Mouse (Mus musculus): Measurements from ENCODE around the gene Iba57. TPM values are rescaled to one million over a fixed set of nuclear protein-coding genes. Genes with fewer than 3 reads are reported as not detected.
A peak's percentile ranks its signal among the peaks of the same experiment; 100 is the strongest.
"Not testable (repeated sequence)": the region's sequence is repeated elsewhere in the genome, so short reads cannot be mapped to it uniquely, and the experiment has no call there.

Iba57 gene
- polyA plus RNA-seq (2015; fragmentation: Nextera tagmentation; extraction: Ambion mirVana): 12.1 and 14.5 TPM in 2 replicates

GRCm38 (mm10) chr11:59163255-59164236, at the start of gene Iba57:
Iba57 (minus strand) TSS chr11:59163739.
- no peaks in the 10 kb centered on the region for H3K27me3 ChIP-seq
- peak within 1 kb of the TSS; percentile 85 for H3K4me2 ChIP-seq
- peak; percentile 89 for ATAC-seq (ENCODE audit: insufficient read depth)
- H3K4me1 ChIP-seq (replicated peaks): peaks cover 63% of the 10 kb centered on the region
- peaks cover 34% of the 10 kb centered on the region for H3K36me3 ChIP-seq (replicated peaks)
- WGBS (ENCODE audit: insufficient replicate concordance): 1% methylated on average over 68 of the region's 68 CpGs
- H3K27ac ChIP-seq (replicated peaks): peak within 1 kb of the TSS; percentile 99
- no peaks in the 10 kb centered on the region for H3K9me3 ChIP-seq (replicated peaks)
- H3K9ac ChIP-seq: peak within 1 kb of the TSS; percentile 88
- peak within 1 kb of the TSS; percentile 78 for H3K4me3 ChIP-seq (replicated peaks)

- Histone ChIP-seq H3K36me3 (replicated peaks) (peaks cover 82% of the 10 kb centered on the region), H3K4me2 (no peak overlapping the region), H3K9ac (no peak overlapping the region), H3K4me3 (replicated peaks) (no peak overlapping the region), H3K4me1 (replicated peaks) (peaks cover 64% of the 10 kb centered on the region), H3K9me3 (replicated peaks) (no peaks in the 10 kb centered on the region), H3K27ac (replicated peaks) (no peak overlapping the region), H3K27me3 (no peaks in the 10 kb centered on the region)
- 87% methylated on average over 12 of the region's 12 CpGs for WGBS (ENCODE audit: insufficient replicate concordance)
- no peak for ATAC-seq (ENCODE audit: insufficient read depth)
Observed at GRCm38 (mm10) chr11:59212892-59213494, 49.5 kb upstream of the Iba57 start.

DNA sequence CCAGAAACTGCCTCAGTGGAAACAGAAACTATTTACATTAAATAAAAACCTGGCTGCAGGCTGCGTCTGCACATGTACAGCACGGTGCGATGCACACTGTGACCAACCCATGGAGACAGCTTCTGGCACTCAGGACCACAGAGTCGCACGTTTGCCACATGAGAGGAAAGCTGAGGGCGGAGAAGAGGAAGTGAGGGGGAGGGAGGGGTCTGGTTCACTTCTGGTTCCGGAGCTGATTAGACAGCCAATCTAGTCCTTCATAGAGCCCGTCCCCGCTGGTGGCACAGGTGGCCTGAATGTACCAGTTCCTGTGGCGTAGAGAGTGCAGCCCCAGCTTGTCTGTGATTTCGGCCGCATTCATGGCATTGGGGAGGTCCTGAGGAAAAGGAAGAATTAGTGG, 48.8 kb upstream of the Iba57 start:
- peaks cover 64% of the 10 kb centered on the region for H3K4me1 ChIP-seq (replicated peaks)

GRCm38 (mm10) chr11:59211561-59211960, 48.0 kb upstream of the Iba57 start:
- not testable (repeated sequence) for H3K9me3 ChIP-seq (replicated peaks); ATAC-seq (ENCODE audit: insufficient read depth); H3K4me3 ChIP-seq (replicated peaks); H3K4me2 ChIP-seq; H3K27ac ChIP-seq (replicated peaks); H3K9ac ChIP-seq; H3K27me3 ChIP-seq
- WGBS (ENCODE audit: insufficient replicate concordance): 87% methylated on average over 9 of the region's 9 CpGs
- peaks cover 78% of the 10 kb centered on the region for H3K36me3 ChIP-seq (replicated peaks)
- H3K4me1 ChIP-seq (replicated peaks): peaks cover 59% of the 10 kb centered on the region

More for the DNA sequence above, 48.8 kb upstream of the Iba57 start:
- peaks cover 76% of the 10 kb centered on the region for H3K36me3 ChIP-seq (replicated peaks)
- WGBS (ENCODE audit: insufficient replicate concordance): 36% methylated on average over 12 of the region's 12 CpGs
- H3K9ac ChIP-seq; H3K4me3 ChIP-seq (replicated peaks); H3K4me2 ChIP-seq; ATAC-seq (ENCODE audit: insufficient read depth); H3K27ac ChIP-seq (replicated peaks); H3K9me3 ChIP-seq (replicated peaks); H3K27me3 ChIP-seq: not testable (repeated sequence)

DNA sequence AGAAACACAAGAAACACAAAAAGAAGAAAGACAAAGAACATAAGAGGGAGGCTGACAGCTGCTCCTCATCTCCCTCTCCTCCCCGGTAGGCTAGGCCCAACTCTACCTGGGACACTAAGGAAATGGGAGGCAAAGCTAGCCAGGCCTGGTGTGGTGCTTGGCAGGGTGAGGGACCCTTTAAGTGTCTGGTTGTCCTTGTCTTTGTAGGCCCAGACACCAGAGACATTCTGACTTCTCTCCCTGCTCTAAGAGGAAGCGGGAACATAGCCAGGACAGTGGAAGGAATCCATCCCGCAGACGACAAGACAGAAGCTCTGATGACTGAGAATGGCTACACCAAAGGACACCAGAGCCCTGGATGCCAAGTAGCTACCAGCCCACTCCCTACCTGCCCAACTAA, 46.5 kb upstream of the Iba57 start:
- no peak overlapping the region for H3K4me3 ChIP-seq (replicated peaks)
- no peak overlapping the region for H3K9ac ChIP-seq
- 88% methylated on average over 4 of the region's 4 CpGs for WGBS (ENCODE audit: insufficient replicate concordance)
- H3K4me2 ChIP-seq: no peak overlapping the region
- no peak for ATAC-seq (ENCODE audit: insufficient read depth)
- no peaks in the 10 kb centered on the region for H3K27me3 ChIP-seq
- peaks cover 51% of the 10 kb centered on the region for H3K4me1 ChIP-seq (replicated peaks)
- peaks cover 80% of the 10 kb centered on the region for H3K36me3 ChIP-seq (replicated peaks)
- H3K9me3 ChIP-seq (replicated peaks): no peaks in the 10 kb centered on the region
- 0 out of 2 replicates have a peak overlapping the region, but pooled peaks have one; percentile 19 for H3K27ac ChIP-seq (replicated peaks)

GRCm38 (mm10) chr11:59209580-59209979, 46.0 kb upstream of the Iba57 start:
- no peak for ATAC-seq (ENCODE audit: insufficient read depth)
- Histone ChIP-seq H3K9ac (no peak overlapping the region), H3K27me3 (no peaks in the 10 kb centered on the region), H3K4me2 (peak overlapping the region; percentile 94), H3K9me3 (replicated peaks) (no peaks in the 10 kb centered on the region), H3K4me3 (replicated peaks) (peak overlapping the region; percentile 97), H3K27ac (replicated peaks) (peak overlapping the region; percentile 94; the same call in 1 of the 2 replicates), H3K4me1 (replicated peaks) (peaks cover 51% of the 10 kb centered on the region), H3K36me3 (replicated peaks) (peaks cover 80% of the 10 kb centered on the region)
- WGBS (ENCODE audit: insufficient replicate concordance): 74% methylated on average over 5 of the region's 5 CpGs

DNA sequence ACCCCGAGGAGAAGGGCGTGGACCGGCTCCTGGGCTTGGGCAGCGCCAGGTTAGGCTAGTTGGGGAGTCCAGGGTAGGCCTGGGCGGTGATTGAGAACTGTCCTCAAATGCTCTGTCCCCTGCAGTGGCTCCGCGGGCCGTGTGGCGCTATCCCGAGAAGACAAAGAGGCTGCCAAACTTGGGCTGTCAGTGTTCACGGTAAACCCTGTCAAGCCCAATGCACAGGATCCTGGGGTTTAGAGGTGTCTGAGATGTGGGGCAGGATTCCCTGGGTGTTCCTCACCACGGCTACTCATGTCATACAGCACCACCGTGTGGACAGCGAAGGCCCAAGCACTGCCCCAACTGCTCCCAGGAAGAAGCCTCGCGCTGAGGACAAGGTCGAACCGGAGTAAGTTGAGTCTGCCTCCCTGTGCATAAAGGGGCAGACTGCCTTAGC, 45.5 kb upstream of the Iba57 start:
- H3K27ac ChIP-seq (replicated peaks): peak overlapping the region; percentile 94
- peaks cover 80% of the 10 kb centered on the region for H3K36me3 ChIP-seq (replicated peaks)
- H3K4me2 ChIP-seq: peak overlapping the region; percentile 94
- peak overlapping the region; percentile 95 for H3K9ac ChIP-seq
- H3K27me3 ChIP-seq: no peaks in the 10 kb centered on the region
- peaks cover 51% of the 10 kb centered on the region for H3K4me1 ChIP-seq (replicated peaks)
- WGBS (ENCODE audit: insufficient replicate concordance): 6% methylated on average over 18 of the region's 18 CpGs
- peak overlapping the region; percentile 97 for H3K4me3 ChIP-seq (replicated peaks)
- no peaks in the 10 kb centered on the region for H3K9me3 ChIP-seq (replicated peaks)
- peak; percentile 74 for ATAC-seq (ENCODE audit: insufficient read depth)

DNA sequence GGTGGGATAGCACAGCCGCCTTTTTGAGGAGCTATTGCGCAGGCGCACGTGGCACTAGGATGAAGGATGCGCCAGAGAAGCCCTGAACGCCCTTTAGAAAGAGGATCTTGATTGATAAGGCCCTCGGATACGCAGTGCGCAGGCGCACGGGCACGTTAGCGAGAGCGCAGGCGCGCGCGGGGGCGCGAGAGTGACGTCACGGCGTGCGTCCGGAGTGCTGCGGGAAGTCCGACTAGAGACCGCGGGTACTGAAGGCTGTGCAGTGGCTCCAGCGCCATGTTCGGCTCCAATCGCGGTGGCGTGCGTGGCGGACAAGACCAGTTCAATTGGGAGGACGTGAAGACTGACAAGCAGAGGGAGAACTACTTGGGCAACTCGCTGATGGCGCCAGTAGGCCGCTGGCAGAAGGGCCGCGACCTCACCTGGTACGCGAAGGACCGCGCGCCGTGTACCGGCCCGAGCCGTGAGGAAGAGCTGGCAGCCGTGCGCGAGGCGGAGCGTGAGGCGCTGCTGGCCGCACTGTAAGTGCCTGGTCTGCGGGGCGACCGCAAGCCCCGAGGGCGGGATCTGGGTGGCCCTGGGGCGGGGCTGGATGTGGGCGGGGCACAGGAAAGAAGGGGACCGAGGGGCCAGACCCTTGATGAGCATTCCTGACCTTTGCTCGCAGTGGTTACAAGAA, 44.8 kb upstream of the Iba57 start, which contains the start of gene 2310033P09Rik:
TSS of gene 2310033P09Rik (plus strand) at position 169 of the 679 bp plus-strand sequence.
- Histone ChIP-seq H3K4me3 (replicated peaks) (peak within 1 kb of the TSS; percentile 97), H3K27ac (replicated peaks) (peak within 1 kb of the TSS; percentile 94), H3K9me3 (replicated peaks) (no peaks in the 10 kb centered on the region), H3K4me1 (replicated peaks) (peaks cover 46% of the 10 kb centered on the region), H3K9ac (peak within 1 kb of the TSS; percentile 95), H3K36me3 (replicated peaks) (peaks cover 76% of the 10 kb centered on the region), H3K4me2 (peak within 1 kb of the TSS; percentile 94), H3K27me3 (no peaks in the 10 kb centered on the region)
- peak; percentile 81 for ATAC-seq (ENCODE audit: insufficient read depth)
- under 1% methylated on average over 67 of the region's 67 CpGs for WGBS (ENCODE audit: insufficient replicate concordance)

- WGBS (ENCODE audit: insufficient replicate concordance): under 1% methylated on average over 63 of the region's 63 CpGs
- H3K9me3 ChIP-seq (replicated peaks): no peaks in the 10 kb centered on the region
- peaks cover 38% of the 10 kb centered on the region for H3K4me1 ChIP-seq (replicated peaks)
- H3K4me3 ChIP-seq (replicated peaks): peak within 1 kb of the TSS; percentile 90
- H3K36me3 ChIP-seq (replicated peaks): peaks cover 51% of the 10 kb centered on the region
- H3K27me3 ChIP-seq: no peaks in the 10 kb centered on the region
- peak within 1 kb of the TSS; percentile 87 for H3K4me2 ChIP-seq
- peak within 1 kb of the TSS; percentile 85 for H3K27ac ChIP-seq (replicated peaks)
- ATAC-seq (ENCODE audit: insufficient read depth): peak; percentile 93
- H3K9ac ChIP-seq: peak within 1 kb of the TSS; percentile 81
Observed at GRCm38 (mm10) chr11:59202081-59202995, 38.8 kb upstream of the Iba57 start, which contains the start of gene Mrpl55. Mrpl55 (plus strand) TSS chr11:59202486.

All from liver, embryonic 15.5 days (tissue).